In the genomic region with DNA sequence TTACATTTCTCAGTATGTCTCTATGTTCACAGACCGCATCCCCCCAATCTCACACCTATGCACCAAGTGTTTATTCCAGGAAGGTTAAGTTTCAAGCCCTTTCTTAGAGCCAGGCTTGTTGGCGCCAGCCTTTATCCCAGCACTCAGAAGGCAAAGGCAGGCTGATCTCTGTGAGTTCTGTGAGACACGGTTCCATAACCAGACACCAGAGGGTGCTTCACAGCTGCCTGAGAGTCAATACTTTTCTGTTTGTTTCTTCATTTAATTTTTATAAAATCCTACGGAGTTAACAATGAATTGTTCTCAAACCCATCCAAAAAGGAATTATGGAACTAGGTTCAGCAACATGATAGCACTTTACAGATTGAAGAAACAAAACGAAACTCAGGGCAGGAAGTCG, we compare ENCODE assay signal across 23 mouse cellular contexts.
DNase-seq lines count a peak whose midpoint lies in the region; ATAC-seq and TF ChIP-seq lines count a peak whose summit lies in the region.
"Had no signal": no experiment of that assay in that cellular context is flagged by ENCODE, and none has a peak within 500 bp of the region (broad histone marks: within the 10 kb centered on the region; RNA-seq: fewer than 3 reads in every experiment).

No protein-coding gene starts in this region.

- no peak overlapping the region for H3K9ac ChIP-seq in heart, adult 2 months (ENCODE audit: low read depth, low read length)
- no peak overlapping the region for H3K9ac ChIP-seq in midbrain, postnatal 0 days (replicated peaks; ENCODE audit: low read length, poor library complexity, severe bottlenecking)
- H3K9ac ChIP-seq: heart, embryonic 15.5 days; hindbrain, embryonic 15.5 days; intestine, embryonic 15.5 days; limb, embryonic 12.5 days; liver, embryonic 12.5 days; midbrain, embryonic 12.5 days; neural tube, embryonic 13.5 days had no signal

- peak; percentile 43 for TF ChIP-seq CTCF in heart, adult 2 months (IDR thresholded peaks at IDR 0.05)
- peak; percentile 51 for TF ChIP-seq CTCF in left cerebral cortex, adult 2 months (IDR thresholded peaks at IDR 0.05)
- TF ChIP-seq CTCF in midbrain, postnatal 0 days (IDR thresholded peaks at IDR 0.05) = peak; percentile 52

- H3K9me3 ChIP-seq in midbrain, postnatal 0 days (ENCODE audit: low read length) = no peaks in the 10 kb centered on the region
- no peaks in the 10 kb centered on the region for H3K9me3 ChIP-seq in midbrain, embryonic 10.5 days (replicated peaks)
- H3K9me3 ChIP-seq: forebrain, embryonic 10.5 days; heart, embryonic 15.5 days; hindbrain, embryonic 15.5 days; intestine, embryonic 15.5 days; liver, embryonic 12.5 days; midbrain, embryonic 12.5 days; neural tube, embryonic 13.5 days had no signal

- H3K4me3 ChIP-seq in heart, adult 2 months = no peak overlapping the region
- H3K4me3 ChIP-seq in left cerebral cortex, adult 2 months = no peak overlapping the region
- no peak overlapping the region for H3K4me3 ChIP-seq in midbrain, postnatal 0 days (ENCODE audit: low read depth, low read length)
- no peak overlapping the region for H3K4me3 ChIP-seq in midbrain, embryonic 10.5 days
- H3K4me3 ChIP-seq: forebrain, embryonic 10.5 days; heart, embryonic 15.5 days; hindbrain, embryonic 15.5 days; intestine, embryonic 15.5 days; limb, embryonic 12.5 days; liver, embryonic 12.5 days; midbrain, embryonic 12.5 days; myocyte; neural tube, embryonic 13.5 days had no signal

- no peak for DNase-seq in heart, adult 2 months
- DNase-seq in heart, postnatal 25 days (ENCODE audit: low spot score) = no peak
- DNase-seq in left cerebral cortex, adult 2 months (ENCODE audit: extremely low spot score in 1 of 2, low spot score in 2 of 2) = no peak
- no peak for DNase-seq in left cerebral cortex, adult 18-20 months (ENCODE audit: low spot score in 2 of 2)
- DNase-seq in midbrain, postnatal 0 days (ENCODE audit: low spot score) = no peak
- no peak for DNase-seq in midbrain, embryonic 10.5 days (ENCODE audit: low spot score)
- no peak for DNase-seq in spleen, adult 12 weeks (ENCODE audit: low spot score)
- DNase-seq: adrenal gland, postnatal 25 days; cerebellum, adult 11 months; cerebellum, adult 9-11 months; heart, postnatal 4 days; lung, adult 18-20 months; thymus, postnatal 36 days had no signal

- H3K27ac ChIP-seq in heart, adult 2 months = no peak overlapping the region
- no peak overlapping the region for H3K27ac ChIP-seq in left cerebral cortex, adult 2 months
- no peak overlapping the region for H3K27ac ChIP-seq in midbrain, postnatal 0 days (ENCODE audit: low read depth, low read length)
- H3K27ac ChIP-seq in midbrain, embryonic 10.5 days (replicated peaks) = no peak overlapping the region
- H3K27ac ChIP-seq: forebrain, embryonic 10.5 days; heart, embryonic 15.5 days; hindbrain, embryonic 15.5 days; intestine, embryonic 15.5 days; limb, embryonic 12.5 days; liver, embryonic 12.5 days; midbrain, embryonic 12.5 days; neural tube, embryonic 13.5 days had no signal

- ATAC-seq in midbrain, postnatal 0 days (ENCODE audit: low FRiP score) = no peak
- ATAC-seq: CD4-positive, CD25-positive, alpha-beta regulatory T cell, adult 4 months; intestine, embryonic 15.5 days; liver, embryonic 12.5 days had no signal

- WGBS in heart, adult 2 months = 79% methylated on average over 6 of the region's 6 CpGs
- 83% methylated on average over 6 of the region's 6 CpGs for WGBS in midbrain, postnatal 0 days
- WGBS in midbrain, embryonic 10.5 days = 86% methylated on average over 6 of the region's 6 CpGs

- no peak for TF ChIP-seq EP300 in heart, adult 2 months (IDR thresholded peaks at IDR 0.05; ENCODE audit: insufficient read depth, low read depth, low read length)

- H3K4me1 ChIP-seq in heart, adult 2 months (ENCODE audit: control insufficient read depth, insufficient read depth, low read length) = peaks cover 4% of the 10 kb centered on the region; the same call in 1 of the 2 replicates
- no peaks in the 10 kb centered on the region for H3K4me1 ChIP-seq in midbrain, postnatal 0 days (ENCODE audit: insufficient read depth, low read length)
- H3K4me1 ChIP-seq in midbrain, embryonic 10.5 days = no peaks in the 10 kb centered on the region
- H3K4me1 ChIP-seq: forebrain, embryonic 10.5 days; heart, embryonic 15.5 days; hindbrain, embryonic 15.5 days; intestine, embryonic 15.5 days; limb, embryonic 12.5 days; liver, embryonic 12.5 days; midbrain, embryonic 12.5 days had no signal

- intact Hi-C loops in heart, adult 2 months (cut with DNase I) = loop anchor here (5.0 kb wide), 1 partner anchor 650 kb away; no protein-coding TSS in a partner anchor
- intact Hi-C loops in heart, postnatal 25 days (cut with DNase I) = no loop called here
- intact Hi-C loops in left cerebral cortex, adult 2 months (cut with DNase I) = no loop called here

- peaks cover 2% of the 10 kb centered on the region; the same call in 1 of the 2 replicates for H3K79me2 ChIP-seq in heart, adult 2 months (replicated peaks; ENCODE audit: control insufficient read depth, insufficient read depth, low read length)

- no peak for TF ChIP-seq POLR2A in heart, adult 2 months (IDR thresholded peaks at IDR 0.05; ENCODE audit: insufficient read depth, low read depth, low read length)

- H3K27me3 ChIP-seq in heart, adult 2 months (ENCODE audit: control insufficient read depth, insufficient read depth, low read length) = no peaks in the 10 kb centered on the region
- no peaks in the 10 kb centered on the region for H3K27me3 ChIP-seq in midbrain, postnatal 0 days (ENCODE audit: insufficient read depth, low read length)
- no peaks in the 10 kb centered on the region for H3K27me3 ChIP-seq in midbrain, embryonic 10.5 days (ENCODE audit: low read depth, poor library complexity, severe bottlenecking)
- H3K27me3 ChIP-seq: heart, embryonic 15.5 days; hindbrain, embryonic 15.5 days; intestine, embryonic 15.5 days; limb, embryonic 12.5 days; liver, embryonic 12.5 days; midbrain, embryonic 12.5 days; neural tube, embryonic 13.5 days had no signal

- no peak overlapping the region for H3K4me2 ChIP-seq in midbrain, postnatal 0 days (ENCODE audit: low read depth, low read length, poor library complexity, severe bottlenecking)
- H3K4me2 ChIP-seq: heart, embryonic 15.5 days; hindbrain, embryonic 15.5 days; intestine, embryonic 15.5 days; limb, embryonic 12.5 days; liver, embryonic 12.5 days; midbrain, embryonic 12.5 days; neural tube, embryonic 13.5 days had no signal

- peaks cover 18% of the 10 kb centered on the region for H3K36me3 ChIP-seq in heart, adult 2 months (ENCODE audit: control insufficient read depth, insufficient read depth, low read length)
- H3K36me3 ChIP-seq in midbrain, postnatal 0 days (ENCODE audit: insufficient read depth, low read length) = peaks cover 12% of the 10 kb centered on the region
- peaks cover 39% of the 10 kb centered on the region for H3K36me3 ChIP-seq in midbrain, embryonic 10.5 days
- H3K36me3 ChIP-seq: intestine, embryonic 15.5 days; liver, embryonic 12.5 days had no signal
